Mouse (Mus musculus): ENCODE measurements at regions not wholly inside any gene's neighbourhood (a gene's known extent, or its start where the extent isn't known, plus 50 kb on each side); places are given as distances from the start of the nearest gene placed in this dataset.
A peak's percentile ranks its signal among the peaks of the same experiment; 100 is the strongest.

DNA sequence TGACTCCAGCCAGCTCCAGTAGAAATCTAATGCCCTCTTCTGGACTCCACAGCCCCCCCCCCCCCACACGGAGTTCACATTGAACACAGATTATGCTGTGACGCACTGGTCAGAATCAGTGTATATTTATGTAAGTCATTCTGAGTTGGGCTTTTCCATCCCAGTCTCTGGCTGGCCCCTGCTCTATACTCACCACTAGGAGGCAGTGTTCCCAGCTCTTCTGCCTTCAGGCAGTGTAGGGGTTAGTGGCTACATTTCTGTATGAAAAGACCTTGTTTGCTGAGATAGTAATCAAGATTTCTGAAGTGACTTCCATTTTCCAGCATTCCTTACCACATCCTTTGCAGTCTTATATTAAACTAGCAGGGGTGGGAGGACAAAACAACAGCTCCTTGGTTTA lies 185.9 kb upstream of the Adra1b start:
- Histone ChIP-seq H3K27ac (ENCODE audit: insufficient read depth, low read depth) (no peak overlapping the region), H3K27me3 (replicated peaks) (no peaks in the 10 kb centered on the region), H3K4me1 (ENCODE audit: control insufficient read depth in 1 of 2, insufficient read depth in 2 of 2) (peaks cover 0 to 6% of the 10 kb centered on the region in 2 experiments; a peak in 1 of 4 replicates), H3K36me3 (replicated peaks in 1 of 2; ENCODE audit: control insufficient read depth in 1 of 2, insufficient read depth in 1 of 2, low read length in 1 of 2) (no peaks in the 10 kb centered on the region), H3K79me2 (replicated peaks; ENCODE audit: control insufficient read depth, extremely low read depth, insufficient read depth, poor library complexity, severe bottlenecking) (no peaks in the 10 kb centered on the region), H3K4me3 (replicated peaks in 1 of 3; ENCODE audit: low read depth in 2 of 3, low read length in 2 of 3, poor library complexity in 1 of 3) (no peak overlapping the region), H3K4me2 (ENCODE audit: insufficient read depth, low read depth, poor library complexity, severe bottlenecking) (no peak overlapping the region), H3K9me3 (replicated peaks; ENCODE audit: low read length) (no peaks in the 10 kb centered on the region), H3K9ac (ENCODE audit: insufficient read depth, low read depth) (no peak overlapping the region)
- in situ Hi-C loops (cut with MboI; ENCODE audit: low pct_ligation_motif_present, low pct_unique_long_range_greater_than_20kb, low sequenced_read_pairs) (loop anchor here (25.0 kb wide), 1 partner anchor 350 kb away; no protein-coding TSS in a partner anchor), dilution Hi-C loops (cut with MboI; ENCODE audit: extremely low pct_ligation_motif_present, extremely low pct_unique_long_range_greater_than_20kb, low sequenced_read_pairs) (no loop called here)
- peak; percentile 71 for DNase-seq (ENCODE audit: extremely low read depth)
- TF ChIP-seq SMC3 (IDR thresholded peaks at IDR 0.05; ENCODE audit: low read depth, low read length) = peak; percentile 94
- TF ChIP-seq CTCF (conservative IDR thresholded peaks at IDR 0.05 in 1 of 2, IDR thresholded peaks at IDR 0.05 in 1 of 2; ENCODE audit: low read depth in 2 of 2, low read length in 2 of 2) = peak; percentile 92 to 93
- no peak for TF ChIP-seq CHD2 (IDR thresholded peaks at IDR 0.05; ENCODE audit: low read length)
- TF ChIP-seq RAD21 (IDR thresholded peaks at IDR 0.05; ENCODE audit: low read depth, low read length) = peak; percentile 77
- peak; percentile 18; the same call in 1 of the 2 replicates for TF ChIP-seq ZC3H11A (IDR thresholded peaks at IDR 0.05; ENCODE audit: low read depth, low read length)
- peak; percentile 17; the same call in 1 of the 2 replicates for TF ChIP-seq NELFE (IDR thresholded peaks at IDR 0.05; ENCODE audit: low read depth, low read length)
- TF ChIP-seq POLR2AphosphoS2 (IDR thresholded peaks at IDR 0.05; ENCODE audit: low read depth, low read length) = no peak

DNA sequence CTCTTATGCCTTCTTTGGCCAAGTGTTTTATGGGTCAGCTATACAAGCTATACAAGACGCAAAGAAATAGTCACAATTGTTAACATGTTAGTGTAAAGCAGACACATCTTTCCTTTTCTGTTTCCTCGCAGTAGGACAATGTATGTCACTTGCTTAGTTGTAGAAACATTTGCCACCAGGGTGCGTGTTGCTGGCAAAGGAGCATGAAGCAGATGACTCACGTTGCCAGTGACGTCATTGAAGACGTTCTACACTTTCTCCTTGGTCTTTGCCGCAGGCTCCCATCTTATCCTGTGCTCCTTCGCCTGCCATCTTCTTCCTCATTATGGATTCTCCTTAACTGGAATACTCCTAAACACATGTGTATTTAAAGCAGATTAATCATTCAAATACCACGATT lies 188.5 kb upstream of the Adra1b start:
- TF ChIP-seq CTCF (conservative IDR thresholded peaks at IDR 0.05 in 1 of 2, IDR thresholded peaks at IDR 0.05 in 1 of 2; ENCODE audit: low read depth in 2 of 2, low read length in 2 of 2) (peak in 1 of 2 experiments; percentile 70; a peak in 2 of 4 replicates), JUND (conservative IDR thresholded peaks at IDR 0.05; ENCODE audit: low read depth, low read length) (peak; percentile 75), SMC3 (IDR thresholded peaks at IDR 0.05; ENCODE audit: low read depth, low read length) (peak; percentile 80), ZC3H11A (IDR thresholded peaks at IDR 0.05; ENCODE audit: low read depth, low read length) (no peak), CHD2 (IDR thresholded peaks at IDR 0.05; ENCODE audit: low read length) (no peak), RAD21 (IDR thresholded peaks at IDR 0.05; ENCODE audit: low read depth, low read length) (peak; percentile 46), JUN (IDR thresholded peaks at IDR 0.05; ENCODE audit: insufficient read depth, low read depth, low read length) (peak; percentile 73; the same call in 1 of the 2 replicates)
- H3K4me3 ChIP-seq (replicated peaks in 1 of 3; ENCODE audit: low read depth in 2 of 3, low read length in 2 of 3, poor library complexity in 1 of 3) = no peak overlapping the region
- no peak overlapping the region for H3K4me2 ChIP-seq (ENCODE audit: insufficient read depth, low read depth, poor library complexity, severe bottlenecking)
- no peaks in the 10 kb centered on the region for H3K27me3 ChIP-seq (replicated peaks)
- no peak overlapping the region for H3K27ac ChIP-seq (ENCODE audit: insufficient read depth, low read depth)
- in situ Hi-C loops (cut with MboI; ENCODE audit: low pct_ligation_motif_present, low pct_unique_long_range_greater_than_20kb, low sequenced_read_pairs) (loop anchor here (25.0 kb wide), 1 partner anchor 348 kb away; no protein-coding TSS in a partner anchor), dilution Hi-C loops (cut with MboI; ENCODE audit: extremely low pct_ligation_motif_present, extremely low pct_unique_long_range_greater_than_20kb, low sequenced_read_pairs) (no loop called here)
- H3K9me3 ChIP-seq (replicated peaks; ENCODE audit: low read length) = no peaks in the 10 kb centered on the region
- H3K4me1 ChIP-seq (ENCODE audit: control insufficient read depth in 1 of 2, insufficient read depth in 2 of 2) = no peaks in the 10 kb centered on the region
- H3K36me3 ChIP-seq (replicated peaks in 1 of 2; ENCODE audit: control insufficient read depth in 1 of 2, insufficient read depth in 1 of 2, low read length in 1 of 2) = no peaks in the 10 kb centered on the region
- H3K79me2 ChIP-seq (replicated peaks; ENCODE audit: control insufficient read depth, extremely low read depth, insufficient read depth, poor library complexity, severe bottlenecking) = no peaks in the 10 kb centered on the region
- H3K9ac ChIP-seq (ENCODE audit: insufficient read depth, low read depth) = no peak overlapping the region
- DNase-seq (ENCODE audit: extremely low read depth) = peak; percentile 41

DNA sequence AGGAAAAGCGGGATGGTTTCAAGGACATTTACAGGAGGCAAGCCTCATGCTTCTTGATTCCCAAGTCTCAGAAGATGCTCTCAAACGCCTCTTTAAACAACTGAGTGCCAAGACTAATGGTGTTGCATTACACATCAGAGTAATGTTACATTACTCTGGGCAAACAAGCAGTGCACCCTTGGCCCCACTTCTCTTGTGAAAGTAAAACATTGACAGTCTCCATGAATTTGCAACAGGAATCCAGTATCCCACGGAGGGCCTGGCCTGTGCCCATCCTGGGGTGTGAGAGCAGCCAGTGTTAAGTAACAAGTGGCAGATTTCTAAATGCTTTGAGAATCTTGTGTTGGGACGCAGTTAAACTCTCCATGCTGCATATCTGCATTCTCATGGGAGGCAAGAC lies 194.3 kb upstream of the Adra1b start:
- DNase-seq (ENCODE audit: extremely low read depth) = no peak
- Histone ChIP-seq H3K4me1 (ENCODE audit: control insufficient read depth in 1 of 2, insufficient read depth in 2 of 2) (no peaks in the 10 kb centered on the region), H3K36me3 (replicated peaks in 1 of 2; ENCODE audit: control insufficient read depth in 1 of 2, insufficient read depth in 1 of 2, low read length in 1 of 2) (no peaks in the 10 kb centered on the region), H3K9ac (ENCODE audit: insufficient read depth, low read depth) (no peak overlapping the region), H3K27me3 (replicated peaks) (no peaks in the 10 kb centered on the region), H3K4me3 (replicated peaks in 1 of 3; ENCODE audit: low read depth in 2 of 3, low read length in 2 of 3, poor library complexity in 1 of 3) (no peak overlapping the region), H3K9me3 (replicated peaks; ENCODE audit: low read length) (no peaks in the 10 kb centered on the region), H3K4me2 (ENCODE audit: insufficient read depth, low read depth, poor library complexity, severe bottlenecking) (no peak overlapping the region), H3K27ac (ENCODE audit: insufficient read depth, low read depth) (no peak overlapping the region), H3K79me2 (replicated peaks; ENCODE audit: control insufficient read depth, extremely low read depth, insufficient read depth, poor library complexity, severe bottlenecking) (no peaks in the 10 kb centered on the region)
- TF ChIP-seq CHD1 (IDR thresholded peaks at IDR 0.05; ENCODE audit: low read depth, low read length) = no peak
- no peak for TF ChIP-seq MAFK (IDR thresholded peaks at IDR 0.05; ENCODE audit: insufficient replicate concordance, low read length)
- TF ChIP-seq E2F4 (IDR thresholded peaks at IDR 0.05; ENCODE audit: insufficient replicate concordance, low read depth, low read length) = no peak
- no peak for TF ChIP-seq TBP (conservative IDR thresholded peaks at IDR 0.05; ENCODE audit: low read depth, low read length)
- no peak for TF ChIP-seq ETS1 (conservative IDR thresholded peaks at IDR 0.05; ENCODE audit: low read depth, low read length)
- TF ChIP-seq POLR2AphosphoS2 (IDR thresholded peaks at IDR 0.05; ENCODE audit: low read depth, low read length) = no peak
- no peak for TF ChIP-seq JUN (IDR thresholded peaks at IDR 0.05; ENCODE audit: insufficient read depth, low read depth, low read length)
- in situ Hi-C loops (cut with MboI; ENCODE audit: low pct_ligation_motif_present, low pct_unique_long_range_greater_than_20kb, low sequenced_read_pairs) = loop anchor here (25.0 kb wide), 1 partner anchor 342 kb away; no protein-coding TSS in a partner anchor
- dilution Hi-C loops (cut with MboI; ENCODE audit: extremely low pct_ligation_motif_present, extremely low pct_unique_long_range_greater_than_20kb, low sequenced_read_pairs) = no loop called here

All from CH12.LX (cell line).